Mouse (Mus musculus): ENCODE measurements around the gene Prtg. TPM values are rescaled to one million over a fixed set of nuclear protein-coding genes. Genes with fewer than 3 reads are reported as not detected.

Gene Prtg
- total RNA-seq, 2 experiments from 2014 or later: 0.07 TPM; not detected in 1

- no peak for DNase-seq (ENCODE audit: low spot score in 2 of 2)
Measured at GRCm38 (mm10) chr9:72808586-72808985, 1.9 kb downstream of the Prtg start.

GRCm38 (mm10) chr9:72809077-72809476 is 2.4 kb downstream of the Prtg start:
- DNase-seq (ENCODE audit: low spot score in 2 of 2): no peak

- DNase-seq (ENCODE audit: low spot score in 2 of 2): no peak
Measured at GRCm38 (mm10) chr9:72810607-72811006, 3.9 kb downstream of the Prtg start.

- DNase-seq (ENCODE audit: low spot score in 2 of 2): no peak
Measured at GRCm38 (mm10) chr9:72812091-72812490, 5.4 kb downstream of the Prtg start.

- no peak for DNase-seq (ENCODE audit: low spot score in 2 of 2)
Measured at GRCm38 (mm10) chr9:72812594-72813570, 6.2 kb downstream of the Prtg start.

- no peak for DNase-seq (ENCODE audit: low spot score in 2 of 2)
Measured at GRCm38 (mm10) chr9:72825511-72825910, 18.8 kb downstream of the Prtg start.

- DNase-seq (ENCODE audit: low spot score in 2 of 2): no peak
Measured at GRCm38 (mm10) chr9:72825976-72826375, 19.3 kb downstream of the Prtg start.

GRCm38 (mm10) chr9:72828616-72829257 is 22.1 kb downstream of the Prtg start:
- DNase-seq (ENCODE audit: low spot score in 2 of 2): no peak

- DNase-seq (ENCODE audit: low spot score in 2 of 2): no peak
Measured at GRCm38 (mm10) chr9:72833992-72834696, 27.5 kb downstream of the Prtg start.

GRCm38 (mm10) chr9:72835007-72835406 is 28.3 kb downstream of the Prtg start:
- DNase-seq (ENCODE audit: low spot score in 2 of 2): no peak

- DNase-seq (ENCODE audit: low spot score in 2 of 2): no peak
Measured at GRCm38 (mm10) chr9:72836708-72837495, 30.2 kb downstream of the Prtg start.

GRCm38 (mm10) chr9:72837598-72838160 is 31.0 kb downstream of the Prtg start:
- DNase-seq (ENCODE audit: low spot score in 2 of 2): no peak

GRCm38 (mm10) chr9:72838256-72838655 is 31.6 kb downstream of the Prtg start:
- DNase-seq (ENCODE audit: low spot score in 2 of 2): no peak

- no peak for DNase-seq (ENCODE audit: low spot score in 2 of 2)
Measured at GRCm38 (mm10) chr9:72839346-72839990, 32.8 kb downstream of the Prtg start.

GRCm38 (mm10) chr9:72844496-72844895 is 37.8 kb downstream of the Prtg start:
- no peak for DNase-seq (ENCODE audit: low spot score in 2 of 2)

GRCm38 (mm10) chr9:72846160-72846559 is 39.5 kb downstream of the Prtg start:
- DNase-seq (ENCODE audit: low spot score in 2 of 2): peak in 1 of 2 experiments; percentile 8

- DNase-seq (ENCODE audit: low spot score in 2 of 2): no peak
Measured at GRCm38 (mm10) chr9:72851541-72851940, 44.9 kb downstream of the Prtg start.

- no peak for DNase-seq (ENCODE audit: low spot score in 2 of 2)
Measured at GRCm38 (mm10) chr9:72851979-72852378, 45.3 kb downstream of the Prtg start.

- no peak for DNase-seq (ENCODE audit: low spot score in 2 of 2)
Measured at GRCm38 (mm10) chr9:72853681-72854190, 47.1 kb downstream of the Prtg start.

GRCm38 (mm10) chr9:72856721-72857120 is 50.0 kb downstream of the Prtg start:
- no peak for DNase-seq (ENCODE audit: low spot score in 2 of 2)

Measured in adrenal gland, adult 18-20 months (tissue).